Mouse (Mus musculus) embryonic fibroblast, embryonic 13.5 days (primary cell): Measurements from ENCODE around the gene Slc38a7. TPM values are rescaled to one million over a fixed set of nuclear protein-coding genes. Genes with fewer than 3 reads are reported as not detected.
A peak's percentile ranks its signal among the peaks of the same experiment; 100 is the strongest.

ENCODE experiments used
- H3K27ac ChIP-seq: 2 replicates; pipeline ENCODE4 v1.5.1; 2012; ENCODE audit warnings: low read length, control low read depth, inconsistent platforms; ENCODE audit not compliant: insufficient read depth
- H3K4me1 ChIP-seq: 2 replicates; pipeline ENCODE4 v1.6.1; 2011; ENCODE audit warnings: low read length; ENCODE audit not compliant: control insufficient read depth, insufficient read depth
- H3K4me3 ChIP-seq: 2 replicates; pipeline ENCODE4 v1.5.1; 2011; ENCODE audit warnings: mild to moderate bottlenecking, control low read depth, low read length; ENCODE audit not compliant: insufficient read depth
- CTCF ChIP-seq: IDR thresholded peaks from 2 replicates; pipeline ENCODE4 v1.5.1; 2011; ENCODE audit warnings: mild to moderate bottlenecking, control low read depth, low read length, moderate library complexity, borderline replicate concordance; ENCODE audit not compliant: insufficient read depth
- POLR2A ChIP-seq: IDR thresholded peaks from 2 replicates; pipeline ENCODE4 v1.6.1; 2011; ENCODE audit warnings: low read depth, mild to moderate bottlenecking, control low read depth, low read length, moderate library complexity
- polyA plus RNA-seq: library from polyadenylated mRNA; stranded (reverse); fragments of >200 nt; gene quantifications from 2 replicates; pipeline ENCODE4 v1.2.4, GENCODE M21; 2011; ENCODE audit warnings: low read depth; ENCODE audit not compliant: missing spikeins, insufficient read length

Gene Slc38a7
- 16.7 and 23.2 TPM in 2 replicates for polyA plus RNA-seq

- TF ChIP-seq POLR2A (peak; percentile 80), CTCF (no peak)
- Histone ChIP-seq H3K4me1 (0 out of 2 replicates have a peak, but pooled peaks cover 4% of the 10 kb centered on the region), H3K4me3 (peak within 1 kb of the TSS; percentile 86), H3K27ac (peak within 1 kb of the TSS; percentile 34)
Measured at GRCm38 (mm10) chr8:95853102-95853843, at the start of gene Slc38a7. TSS of gene Slc38a7 (minus strand) at chr8:95853539.

- TF ChIP-seq CTCF (no peak), POLR2A (no peak)
- Histone ChIP-seq H3K27ac (no peak overlapping the region), H3K4me3 (no peak overlapping the region), H3K4me1 (no peaks in the 10 kb centered on the region)
Measured at GRCm38 (mm10) chr8:95901864-95902263, 48.5 kb upstream of the Slc38a7 start.

GRCm38 (mm10) chr8:95893701-95894100 is 40.4 kb upstream of the Slc38a7 start:
- no peak overlapping the region for H3K4me3 ChIP-seq
- no peak for TF ChIP-seq POLR2A
- no peak for TF ChIP-seq CTCF
- no peaks in the 10 kb centered on the region for H3K4me1 ChIP-seq
- H3K27ac ChIP-seq = no peak overlapping the region

- TF ChIP-seq CTCF (peak; percentile 76), POLR2A (0 out of 2 replicates have a peak, but pooled peaks have one; percentile 49)
Measured at GRCm38 (mm10) chr8:95888285-95889136, 35.2 kb upstream of the Slc38a7 start, which contains the start of gene Got2. TSS of gene Got2 (minus strand) at chr8:95888547.

GRCm38 (mm10) chr8:95887578-95888284 is 34.4 kb upstream of the Slc38a7 start:
- peaks cover 4% of the 10 kb centered on the region; the same call in 1 of the 2 replicates for H3K4me1 ChIP-seq
- TF ChIP-seq POLR2A = peak; percentile 7; the same call in 1 of the 2 replicates
- no peak for TF ChIP-seq CTCF
- H3K27ac ChIP-seq = peak overlapping the region; percentile 41
- peak overlapping the region; percentile 85 for H3K4me3 ChIP-seq

More at GRCm38 (mm10) chr8:95888285-95889136, 35.2 kb upstream of the Slc38a7 start, which contains the start of gene Got2:
- Histone ChIP-seq H3K27ac (peak within 1 kb of the TSS; percentile 41), H3K4me3 (peak within 1 kb of the TSS; percentile 85), H3K4me1 (peaks cover 4% of the 10 kb centered on the region; the same call in 1 of the 2 replicates)

GRCm38 (mm10) chr8:95886647-95887577 is 33.6 kb upstream of the Slc38a7 start:
- Histone ChIP-seq H3K27ac (peak overlapping the region; percentile 28; the same call in 1 of the 2 replicates), H3K4me1 (peaks cover 4% of the 10 kb centered on the region; the same call in 1 of the 2 replicates), H3K4me3 (peak overlapping the region; percentile 85)
- TF ChIP-seq POLR2A (no peak), CTCF (no peak)

- Histone ChIP-seq H3K27ac (no peak overlapping the region), H3K4me1 (peaks cover 4% of the 10 kb centered on the region; the same call in 1 of the 2 replicates), H3K4me3 (no peak overlapping the region)
- TF ChIP-seq CTCF = no peak
- no peak for TF ChIP-seq POLR2A
Measured at GRCm38 (mm10) chr8:95885966-95886365, 32.6 kb upstream of the Slc38a7 start.

GRCm38 (mm10) chr8:95885271-95885841 is 32.0 kb upstream of the Slc38a7 start:
- Histone ChIP-seq H3K4me3 (no peak overlapping the region), H3K4me1 (peaks cover 4% of the 10 kb centered on the region; the same call in 1 of the 2 replicates), H3K27ac (no peak overlapping the region)
- TF ChIP-seq POLR2A (no peak), CTCF (no peak)
